Mouse (Mus musculus): ENCODE data around the gene Ifnz. TPM values are rescaled to one million over a fixed set of nuclear protein-coding genes. Genes with fewer than 3 reads are reported as not detected.
"Not testable (repeated sequence)": the region's sequence is repeated elsewhere in the genome, so short reads cannot be mapped to it uniquely, and the experiment has no call there.

Gene Ifnz
- total RNA-seq, 2 experiments from 2014 or later = not detected

DNA sequence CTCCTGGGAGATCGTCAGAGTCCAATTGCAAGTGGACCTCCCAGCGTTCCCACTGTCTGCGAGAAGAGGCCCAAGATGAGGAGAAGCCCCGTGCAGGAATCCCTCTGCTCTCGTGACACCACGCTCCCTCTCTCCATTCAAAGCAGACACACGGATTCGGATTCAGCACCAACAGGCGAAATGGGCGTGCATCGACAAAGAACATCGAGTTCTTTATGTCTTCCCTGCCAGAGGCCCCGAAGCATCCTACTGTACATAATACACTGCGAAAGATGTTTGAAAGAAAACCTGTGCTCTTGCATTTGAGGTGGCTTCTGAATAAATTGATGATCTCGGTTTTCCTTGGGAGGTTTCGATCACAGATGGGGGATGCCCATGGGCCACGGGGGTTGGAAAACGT, 1.6 kb upstream of the Ifnz start:
- DNase-seq; intact Hi-C loops (cut with DNase I): not testable (repeated sequence)

DNA sequence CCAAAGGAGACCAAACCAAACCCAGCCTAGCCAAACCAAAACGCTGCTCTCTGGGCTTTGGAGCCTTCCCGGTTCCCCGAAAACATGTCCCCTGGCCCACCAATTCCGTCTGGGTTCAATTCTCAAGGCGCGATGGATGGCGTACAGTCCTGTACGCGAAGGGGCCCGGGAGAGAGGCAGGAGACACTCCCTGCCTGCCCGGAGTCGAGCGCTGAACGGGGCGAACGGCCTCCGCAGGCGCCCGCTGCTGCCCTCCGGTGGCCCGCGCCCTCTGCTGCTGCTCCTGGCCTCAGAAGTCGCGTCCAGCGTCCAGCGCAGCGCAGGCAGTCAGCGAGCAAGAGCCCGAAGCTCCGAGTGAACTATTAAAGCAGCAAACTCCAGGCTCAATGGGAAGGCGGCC, 404 bp downstream of the Ifnz start:
- DNase-seq; intact Hi-C loops (cut with DNase I): not testable (repeated sequence)

DNA sequence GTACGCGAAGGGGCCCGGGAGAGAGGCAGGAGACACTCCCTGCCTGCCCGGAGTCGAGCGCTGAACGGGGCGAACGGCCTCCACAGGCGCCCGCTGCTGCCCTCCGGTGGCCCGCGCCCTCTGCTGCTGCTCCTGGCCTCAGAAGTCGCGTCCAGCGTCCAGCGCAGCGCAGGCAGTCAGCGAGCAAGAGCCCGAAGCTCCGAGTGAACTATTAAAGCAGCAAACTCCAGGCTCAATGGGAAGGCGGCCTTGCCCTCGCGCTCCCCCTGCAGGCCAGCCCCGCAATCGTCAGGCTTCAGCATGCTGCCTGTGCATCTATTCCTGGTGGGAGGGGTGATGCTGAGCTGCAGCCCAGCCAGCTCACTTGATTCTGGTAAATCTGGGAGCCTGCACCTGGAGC, 3.5 kb downstream of the Ifnz start, which contains the start of gene Gm13276:
Gene Gm13276 (plus strand): TSS at position 301 of the 400 bp plus-strand sequence.
- intact Hi-C loops (cut with DNase I); DNase-seq: not testable (repeated sequence)

DNA sequence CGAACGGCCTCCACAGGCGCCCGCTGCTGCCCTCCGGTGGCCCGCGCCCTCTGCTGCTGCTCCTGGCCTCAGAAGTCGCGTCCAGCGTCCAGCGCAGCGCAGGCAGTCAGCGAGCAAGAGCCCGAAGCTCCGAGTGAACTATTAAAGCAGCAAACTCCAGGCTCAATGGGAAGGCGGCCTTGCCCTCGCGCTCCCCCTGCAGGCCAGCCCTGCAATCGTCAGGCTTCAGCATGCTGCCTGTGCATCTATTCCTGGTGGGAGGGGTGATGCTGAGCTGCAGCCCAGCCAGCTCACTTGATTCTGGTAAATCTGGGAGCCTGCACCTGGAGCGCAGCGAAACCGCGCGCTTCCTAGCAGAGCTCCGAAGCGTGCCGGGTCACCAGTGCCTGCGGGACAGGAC, 6.5 kb downstream of the Ifnz start, which contains the start of gene Gm13277:
Gene Gm13277 (plus strand): TSS at position 231 of the 400 bp plus-strand sequence.
- DNase-seq = peak; percentile 56 to 63
- intact Hi-C loops (cut with DNase I) = not testable (repeated sequence)

DNA sequence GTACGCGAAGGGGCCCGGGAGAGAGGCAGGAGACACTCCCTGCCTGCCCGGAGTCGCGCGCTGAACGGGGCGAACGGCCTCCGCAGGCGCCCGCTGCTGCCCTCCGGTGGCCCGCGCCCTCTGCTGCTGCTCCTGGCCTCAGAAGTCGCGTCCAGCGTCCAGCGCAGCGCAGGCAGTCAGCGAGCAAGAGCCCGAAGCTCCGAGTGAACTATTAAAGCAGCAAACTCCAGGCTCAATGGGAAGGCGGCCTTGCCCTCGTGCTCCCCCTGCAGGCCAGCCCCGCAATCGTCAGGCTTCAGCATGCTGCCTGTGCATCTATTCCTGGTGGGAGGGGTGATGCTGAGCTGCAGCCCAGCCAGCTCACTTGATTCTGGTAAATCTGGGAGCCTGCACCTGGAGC, 9.3 kb downstream of the Ifnz start, which contains the start of gene Gm13278:
Gene Gm13278 (plus strand): TSS at position 301 of the 400 bp plus-strand sequence.
- DNase-seq; intact Hi-C loops (cut with DNase I): not testable (repeated sequence)

DNA sequence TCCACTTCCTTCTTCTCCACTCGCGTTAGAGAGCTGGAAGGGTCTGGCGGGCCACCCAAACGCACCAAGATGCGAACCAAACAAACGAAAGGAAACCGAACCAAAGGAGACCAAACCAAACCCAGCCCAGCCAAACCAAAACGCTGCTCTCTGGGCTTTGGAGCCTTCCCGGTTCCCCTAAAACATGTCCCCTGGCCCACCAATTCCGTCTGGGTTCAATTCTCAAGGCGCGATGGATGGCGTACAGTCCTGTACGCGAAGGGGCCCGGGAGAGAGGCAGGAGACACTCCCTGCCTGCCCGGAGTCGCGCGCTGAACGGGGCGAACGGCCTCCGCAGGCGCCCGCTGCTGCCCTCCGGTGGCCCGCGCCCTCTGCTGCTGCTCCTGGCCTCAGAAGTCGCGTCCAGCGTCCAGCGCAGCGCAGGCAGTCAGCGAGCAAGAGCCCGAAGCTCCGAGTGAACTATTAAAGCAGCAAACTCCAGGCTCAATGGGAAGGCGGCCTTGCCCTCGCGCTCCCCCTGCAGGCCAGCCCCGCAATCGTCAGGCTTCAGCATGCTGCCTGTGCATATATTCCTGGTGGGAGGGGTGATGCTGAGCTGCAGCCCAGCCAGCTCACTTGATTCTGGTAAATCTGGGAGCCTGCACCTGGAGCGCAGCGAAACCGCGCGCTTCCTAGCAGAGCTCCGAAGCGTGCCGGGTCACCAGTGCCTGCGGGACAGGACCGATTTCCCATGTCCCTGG, 12.2 kb downstream of the Ifnz start, which contains the start of gene Gm13275:
Gene Gm13275 (plus strand): TSS at position 552 of the 740 bp plus-strand sequence.
- peak; percentile 67 to 87 for DNase-seq
- intact Hi-C loops (cut with DNase I) = not testable (repeated sequence)

DNA sequence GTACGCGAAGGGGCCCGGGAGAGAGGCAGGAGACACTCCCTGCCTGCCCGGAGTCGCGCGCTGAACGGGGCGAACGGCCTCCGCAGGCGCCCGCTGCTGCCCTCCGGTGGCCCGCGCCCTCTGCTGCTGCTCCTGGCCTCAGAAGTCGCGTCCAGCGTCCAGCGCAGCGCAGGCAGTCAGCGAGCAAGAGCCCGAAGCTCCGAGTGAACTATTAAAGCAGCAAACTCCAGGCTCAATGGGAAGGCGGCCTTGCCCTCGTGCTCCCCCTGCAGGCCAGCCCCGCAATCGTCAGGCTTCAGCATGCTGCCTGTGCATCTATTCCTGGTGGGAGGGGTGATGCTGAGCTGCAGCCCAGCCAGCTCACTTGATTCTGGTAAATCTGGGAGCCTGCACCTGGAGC, 15.2 kb downstream of the Ifnz start, which contains the start of gene Gm13279:
Gene Gm13279 (plus strand): TSS at position 301 of the 400 bp plus-strand sequence.
- intact Hi-C loops (cut with DNase I); DNase-seq: not testable (repeated sequence)

DNA sequence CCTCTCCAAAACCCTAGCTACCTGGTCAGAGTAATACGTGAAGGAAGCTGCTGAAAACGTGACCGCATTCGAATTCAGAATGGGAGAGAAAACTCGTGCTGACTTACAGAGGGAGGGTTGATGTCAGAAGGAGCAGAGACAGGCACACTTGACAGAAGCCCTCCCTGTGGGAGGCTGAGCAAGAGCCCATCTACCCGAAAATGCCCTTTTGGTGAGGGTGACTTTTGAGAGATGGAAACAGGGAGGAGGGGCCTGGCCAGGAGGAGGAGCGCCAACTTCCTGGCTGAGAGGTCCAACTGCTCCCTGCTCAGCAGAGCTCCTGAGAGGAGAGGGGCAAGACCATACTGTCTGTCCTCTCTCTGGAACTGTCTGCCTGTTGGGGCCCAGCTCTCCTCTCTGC, 17.4 kb downstream of the Ifnz start, which contains the start of gene Gm13285:
Gene Gm13285 (plus strand): TSS at position 301 of the 400 bp plus-strand sequence.
- DNase-seq; intact Hi-C loops (cut with DNase I): not testable (repeated sequence)

DNA sequence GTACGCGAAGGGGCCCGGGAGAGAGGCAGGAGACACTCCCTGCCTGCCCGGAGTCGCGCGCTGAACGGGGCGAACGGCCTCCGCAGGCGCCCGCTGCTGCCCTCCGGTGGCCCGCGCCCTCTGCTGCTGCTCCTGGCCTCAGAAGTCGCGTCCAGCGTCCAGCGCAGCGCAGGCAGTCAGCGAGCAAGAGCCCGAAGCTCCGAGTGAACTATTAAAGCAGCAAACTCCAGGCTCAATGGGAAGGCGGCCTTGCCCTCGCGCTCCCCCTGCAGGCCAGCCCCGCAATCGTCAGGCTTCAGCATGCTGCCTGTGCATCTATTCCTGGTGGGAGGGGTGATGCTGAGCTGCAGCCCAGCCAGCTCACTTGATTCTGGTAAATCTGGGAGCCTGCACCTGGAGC, 21.0 kb downstream of the Ifnz start, which contains the start of gene Gm13287:
Gene Gm13287 (plus strand): TSS at position 301 of the 400 bp plus-strand sequence.
- intact Hi-C loops (cut with DNase I); DNase-seq: not testable (repeated sequence)

DNA sequence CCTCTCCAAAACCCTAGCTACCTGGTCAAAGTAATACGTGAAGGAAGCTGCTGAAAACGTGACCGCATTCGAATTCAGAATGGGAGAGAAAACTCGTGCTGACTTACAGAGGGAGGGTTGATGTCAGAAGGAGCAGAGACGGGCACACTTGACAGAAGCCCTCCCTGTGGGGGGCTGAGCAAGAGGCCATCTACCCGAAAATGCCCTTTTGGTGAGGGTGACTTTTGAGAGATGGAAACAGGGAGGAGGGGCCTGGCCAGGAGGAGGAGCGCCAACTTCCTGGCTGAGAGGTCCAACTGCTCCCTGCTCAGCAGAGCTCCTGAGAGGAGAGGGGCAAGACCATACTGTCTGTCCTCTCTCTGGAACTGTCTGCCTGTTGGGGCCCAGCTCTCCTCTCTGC, 23.3 kb downstream of the Ifnz start, which contains the start of gene Gm13288:
Gene Gm13288 (plus strand): TSS at position 301 of the 400 bp plus-strand sequence.
- DNase-seq; intact Hi-C loops (cut with DNase I): not testable (repeated sequence)

DNA sequence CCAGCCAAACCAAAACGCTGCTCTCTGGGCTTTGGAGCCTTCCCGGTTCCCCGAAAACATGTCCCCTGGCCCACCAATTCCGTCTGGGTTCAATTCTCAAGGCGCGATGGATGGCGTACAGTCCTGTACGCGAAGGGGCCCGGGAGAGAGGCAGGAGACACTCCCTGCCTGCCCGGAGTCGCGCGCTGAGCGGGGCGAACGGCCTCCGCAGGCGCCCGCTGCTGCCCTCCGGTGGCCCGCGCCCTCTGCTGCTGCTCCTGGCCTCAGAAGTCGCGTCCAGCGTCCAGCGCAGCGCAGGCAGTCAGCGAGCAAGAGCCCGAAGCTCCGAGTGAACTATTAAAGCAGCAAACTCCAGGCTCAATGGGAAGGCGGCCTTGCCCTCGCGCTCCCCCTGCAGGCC, 23.8 kb downstream of the Ifnz start:
- intact Hi-C loops (cut with DNase I) = not testable (repeated sequence)
- DNase-seq = peak; percentile 23 to 29

DNA sequence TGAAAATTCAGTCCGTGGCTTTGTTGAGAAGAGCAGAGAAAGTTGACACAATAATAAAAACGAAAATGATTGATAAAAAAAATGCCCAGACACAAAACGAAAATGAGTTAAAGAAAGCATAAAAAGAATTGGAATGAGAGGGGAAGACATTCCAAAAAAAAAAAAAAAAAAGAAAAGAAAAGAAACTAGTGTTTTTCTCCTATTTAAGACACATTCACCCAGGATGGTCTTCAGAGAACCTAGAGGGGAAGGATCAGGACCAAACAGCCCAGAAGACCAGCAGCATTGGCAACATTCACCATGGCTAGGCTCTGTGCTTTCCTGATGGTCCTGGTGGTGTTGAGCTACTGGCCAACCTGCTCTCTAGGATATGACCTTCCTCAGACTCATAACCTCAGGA, 34.0 kb downstream of the Ifnz start, which contains the start of gene Ifna7:
Gene Ifna7 (plus strand): TSS at position 301 of the 400 bp plus-strand sequence.
- no peak for DNase-seq
- intact Hi-C loops (cut with DNase I) = no loop called here

DNA sequence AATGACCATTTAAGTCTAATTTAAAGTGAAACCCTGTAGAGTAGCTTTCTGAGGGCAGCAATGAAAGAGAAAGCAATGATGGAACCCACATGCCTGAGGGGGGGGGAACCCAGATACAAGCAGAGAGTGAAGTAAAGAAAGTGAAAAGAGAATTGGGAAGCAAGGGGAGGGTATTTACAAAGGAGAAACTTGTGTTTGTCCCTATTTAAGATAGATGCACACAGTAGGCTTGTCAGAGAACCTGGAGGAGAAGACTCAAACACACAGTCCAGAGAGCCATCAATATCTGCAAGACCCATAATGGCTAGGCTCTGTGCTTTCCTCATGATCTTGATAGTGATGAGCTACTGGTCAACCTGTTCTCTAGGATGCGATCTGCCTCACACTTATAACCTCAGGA, 37.7 kb downstream of the Ifnz start, which contains the start of gene Ifna11:
Gene Ifna11 (plus strand): TSS at position 301 of the 400 bp plus-strand sequence.
- intact Hi-C loops (cut with DNase I) = loop anchor here (5.0 kb wide), 1 partner anchor 137 kb away; the partner anchor contains the start of gene Ifna2

DNA sequence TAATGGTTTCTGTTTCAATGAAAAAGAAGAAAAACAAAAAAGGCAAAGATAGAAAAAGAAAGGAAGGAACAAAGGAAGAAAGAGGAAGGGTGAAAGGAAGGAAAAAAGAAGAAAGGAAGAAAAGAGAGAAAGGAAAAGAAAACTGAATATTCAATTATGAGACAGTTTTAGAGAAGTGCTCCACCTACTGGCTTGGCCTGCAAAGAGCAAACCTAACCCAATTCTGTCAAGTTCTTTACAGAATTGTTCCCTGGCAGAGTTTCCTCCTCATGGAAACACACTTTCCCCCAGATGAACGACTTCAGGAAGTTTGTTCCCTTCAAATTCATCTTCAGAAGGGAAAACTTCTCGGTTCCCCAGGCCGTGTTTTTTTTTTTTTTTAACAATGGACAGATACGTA, 41.1 kb downstream of the Ifnz start:
- no peak for DNase-seq
- intact Hi-C loops (cut with DNase I) = loop anchor here (5.0 kb wide), 1 partner anchor 141 kb away; the partner anchor contains the start of gene Ifna2

More for the DNA sequence above, 37.7 kb downstream of the Ifnz start, which contains the start of gene Ifna11:
- no peak for DNase-seq

DNA sequence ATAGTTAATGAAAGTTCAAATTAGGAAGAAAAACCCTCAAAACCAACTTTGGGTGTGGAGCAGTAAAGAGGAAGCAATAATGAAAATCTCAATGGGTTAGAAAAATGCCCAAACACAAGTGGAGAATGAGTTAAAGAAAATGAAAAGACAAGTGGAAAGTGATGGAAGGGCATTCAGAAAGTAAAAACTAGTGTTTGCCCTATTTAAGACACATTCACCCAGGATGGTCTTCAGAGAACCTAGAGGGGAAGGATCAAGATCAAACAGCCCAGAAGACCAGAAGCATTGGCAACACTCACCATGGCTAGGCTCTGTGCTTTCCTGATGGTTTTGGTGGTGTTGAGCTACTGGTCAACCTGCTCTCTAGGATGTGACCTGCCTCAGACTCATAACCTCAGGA, 45.2 kb downstream of the Ifnz start, which contains the start of gene Ifna6:
Gene Ifna6 (plus strand): TSS at position 301 of the 400 bp plus-strand sequence.
- intact Hi-C loops (cut with DNase I); DNase-seq: not testable (repeated sequence)

DNA sequence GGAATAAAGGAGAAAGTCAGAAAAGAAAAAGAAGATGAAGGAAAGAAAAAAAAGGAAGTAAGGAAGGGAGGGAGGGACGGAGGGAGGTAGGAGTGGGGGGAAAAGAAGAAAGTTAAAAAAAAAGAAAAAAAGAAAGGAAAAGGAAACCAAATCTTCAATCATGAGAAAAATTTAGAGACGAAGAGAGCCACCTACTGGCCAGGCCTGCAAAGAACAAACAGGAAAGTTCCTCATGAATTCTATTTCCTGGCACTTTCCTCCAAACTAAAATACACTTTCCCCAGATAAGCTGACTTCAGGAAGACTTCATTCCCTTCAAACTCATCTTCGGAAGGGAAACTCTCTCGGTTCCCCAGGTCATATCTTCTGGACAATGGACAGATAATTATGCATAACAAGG, 48.6 kb downstream of the Ifnz start:
- intact Hi-C loops (cut with DNase I) = no loop called here

More for the DNA sequence above, 48.6 kb downstream of the Ifnz start:
- DNase-seq = peak; percentile 3 to 14

Other genes with a start within 250 kb of the Ifnz start
- not detected for gene Ifna15, start 223.9 kb upstream of the Ifnz start, total RNA-seq (2021)
- not detected for gene Ifna14, start 210.3 kb upstream of the Ifnz start, total RNA-seq (2021)
- not detected for gene Ifna9, start 189.7 kb upstream of the Ifnz start, total RNA-seq (2021)
- gene Ifna12, start 178.8 kb upstream of the Ifnz start, total RNA-seq (2021) = not detected
- gene C87499, start 147.7 kb upstream of the Ifnz start, total RNA-seq (2021) = not detected
- gene Ifna13, start 137.7 kb upstream of the Ifnz start, total RNA-seq (2021) = not detected
- gene Ifna16, start 105.2 kb upstream of the Ifnz start, total RNA-seq (2021) = not detected
- gene Ifna2, start 98.2 kb upstream of the Ifnz start, total RNA-seq (2021) = not detected
- not detected for gene Ifnab, start 90.8 kb upstream of the Ifnz start, total RNA-seq (2021)
- under 1 TPM; 0.39 to 0.43 TPM for gene Gm26566, start 60.3 kb upstream of the Ifnz start, total RNA-seq (2021)
- gene Klhl9, start 59.7 kb upstream of the Ifnz start, total RNA-seq (2021) = 10 to 100 TPM; 69.3 to 71.1 TPM
- not detected for gene Gm13271, start 27.3 kb upstream of the Ifnz start, total RNA-seq (2021)
- not detected for gene Gm13283, start 22.0 kb upstream of the Ifnz start, total RNA-seq (2021)
- gene Gm13290, start 8.3 kb upstream of the Ifnz start, total RNA-seq (2021) = not detected
- gene Gm13289, start 5.2 kb upstream of the Ifnz start, total RNA-seq (2021) = not detected
- not detected for gene Gm13272, start 2.3 kb upstream of the Ifnz start, total RNA-seq (2021)
- not detected for gene Gm13276, start 3.6 kb downstream of the Ifnz start, total RNA-seq (2021)
- gene Gm13277, start 6.5 kb downstream of the Ifnz start, total RNA-seq (2021) = not detected
- not detected for gene Gm13278, start 9.4 kb downstream of the Ifnz start, total RNA-seq (2021)
- gene Gm13275, start 12.4 kb downstream of the Ifnz start, total RNA-seq (2021) = not detected
- not detected for gene Gm13279, start 15.3 kb downstream of the Ifnz start, total RNA-seq (2021)
- under 1 TPM; 0.19 TPM for gene Gm13285, start 17.5 kb downstream of the Ifnz start, total RNA-seq (2021)
- not detected for gene Gm13287, start 21.1 kb downstream of the Ifnz start, total RNA-seq (2021)
- gene Gm13288, start 23.4 kb downstream of the Ifnz start, total RNA-seq (2021) = not detected
- gene Ifna7, start 34.1 kb downstream of the Ifnz start, total RNA-seq (2021) = not detected
- not detected for gene Ifna11, start 37.8 kb downstream of the Ifnz start, total RNA-seq (2021)
- gene Ifna6, start 45.3 kb downstream of the Ifnz start, total RNA-seq (2021) = not detected
- gene Ifna5, start 53.4 kb downstream of the Ifnz start, total RNA-seq (2021) = not detected
- gene Ifna4, start 59.7 kb downstream of the Ifnz start, total RNA-seq (2021) = not detected
- gene Ifna1, start 68.0 kb downstream of the Ifnz start, total RNA-seq (2021) = not detected
- not detected for gene Ifne, start 98.1 kb downstream of the Ifnz start, total RNA-seq (2021)

All from heart, postnatal 36 days (tissue).